Mouse (Mus musculus): ENCODE results near the gene Sfswap. TPM values are rescaled to one million over a fixed set of nuclear protein-coding genes. Genes with fewer than 3 reads are reported as not detected.
"Not testable (repeated sequence)": the region's sequence is repeated elsewhere in the genome, so short reads cannot be mapped to it uniquely, and the experiment has no call there.

The Sfswap gene
- total and polyA plus RNA-seq, 2 experiments from 2014 or later, result 52.1 to 88.2 TPM

DNA sequence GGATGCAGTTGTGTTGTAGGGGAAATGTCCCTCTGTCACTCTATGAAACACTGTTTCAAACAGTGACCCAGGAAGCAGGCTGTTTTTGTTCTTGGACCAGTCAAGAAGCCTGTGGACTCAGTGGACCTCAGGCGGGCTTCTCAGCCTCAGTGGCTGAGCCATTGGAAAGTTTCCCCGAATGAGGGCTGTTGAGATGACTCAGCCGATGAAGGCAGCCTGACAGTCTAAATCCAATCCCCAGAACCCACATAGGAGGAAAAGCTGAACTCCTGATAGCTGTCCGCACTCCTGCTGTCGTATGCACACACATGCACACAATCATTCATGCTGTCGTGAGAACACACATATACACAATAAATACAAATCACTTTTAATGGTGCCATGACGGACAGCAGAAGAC lies 42.9 kb upstream of the Sfswap start:
- Histone ChIP-seq H3K9me3 (ENCODE audit: low read length) (no peaks in the 10 kb centered on the region), H3K27me3 (ENCODE audit: insufficient read depth, low read length) (no peaks in the 10 kb centered on the region), H3K9ac (replicated peaks; ENCODE audit: low read length, poor library complexity, severe bottlenecking) (no peak overlapping the region), H3K36me3 (ENCODE audit: insufficient read depth, low read length) (no peaks in the 10 kb centered on the region), H3K27ac (ENCODE audit: low read depth, low read length) (no peak overlapping the region), H3K4me2 (ENCODE audit: low read depth, low read length, poor library complexity, severe bottlenecking) (no peak overlapping the region), H3K4me3 (ENCODE audit: low read depth, low read length) (no peak overlapping the region), H3K4me1 (ENCODE audit: insufficient read depth, low read length) (0 out of 2 replicates have a peak, but pooled peaks cover 4% of the 10 kb centered on the region)
- WGBS, result 56% methylated on average over 7 of the region's 7 CpGs
- no peak for DNase-seq (ENCODE audit: low spot score)
- no peak for TF ChIP-seq CTCF (IDR thresholded peaks at IDR 0.05)
- ATAC-seq (ENCODE audit: low FRiP score), result no peak

DNA sequence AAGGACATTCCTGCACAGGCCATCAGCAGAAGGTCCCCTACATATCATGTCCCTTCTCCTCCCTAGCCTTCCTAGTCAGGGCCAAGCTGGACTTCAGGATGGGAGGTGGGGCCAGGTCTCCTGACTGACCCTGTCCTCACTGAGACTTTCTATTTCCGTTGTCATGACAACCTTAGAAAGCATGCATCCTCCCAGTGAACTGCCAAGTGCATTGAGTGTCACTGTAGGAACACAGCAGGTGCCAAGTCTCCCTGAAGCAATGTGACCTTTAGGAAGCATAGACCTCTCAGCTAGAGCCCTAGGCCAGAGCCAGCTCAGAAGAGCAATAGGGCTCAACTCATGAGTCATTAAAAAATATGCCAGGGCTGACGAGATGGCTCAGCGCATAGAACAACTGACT lies 42.5 kb upstream of the Sfswap start:
- H3K9me3 ChIP-seq (ENCODE audit: low read length), result no peaks in the 10 kb centered on the region
- H3K36me3 ChIP-seq (ENCODE audit: insufficient read depth, low read length), result no peaks in the 10 kb centered on the region
- H3K4me2 ChIP-seq (ENCODE audit: low read depth, low read length, poor library complexity, severe bottlenecking), result no peak overlapping the region
- ATAC-seq (ENCODE audit: low FRiP score) (no peak), DNase-seq (ENCODE audit: low spot score) (no peak)
- H3K9ac ChIP-seq (replicated peaks; ENCODE audit: low read length, poor library complexity, severe bottlenecking), result no peak overlapping the region
- H3K4me1 ChIP-seq (ENCODE audit: insufficient read depth, low read length), result 0 out of 2 replicates have a peak, but pooled peaks cover 4% of the 10 kb centered on the region
- H3K4me3 ChIP-seq (ENCODE audit: low read depth, low read length), result no peak overlapping the region
- H3K27ac ChIP-seq (ENCODE audit: low read depth, low read length), result no peak overlapping the region
- TF ChIP-seq CTCF (IDR thresholded peaks at IDR 0.05), result no peak
- no peaks in the 10 kb centered on the region for H3K27me3 ChIP-seq (ENCODE audit: insufficient read depth, low read length)
- WGBS, result 45% methylated on average over 3 of the region's 3 CpGs

DNA sequence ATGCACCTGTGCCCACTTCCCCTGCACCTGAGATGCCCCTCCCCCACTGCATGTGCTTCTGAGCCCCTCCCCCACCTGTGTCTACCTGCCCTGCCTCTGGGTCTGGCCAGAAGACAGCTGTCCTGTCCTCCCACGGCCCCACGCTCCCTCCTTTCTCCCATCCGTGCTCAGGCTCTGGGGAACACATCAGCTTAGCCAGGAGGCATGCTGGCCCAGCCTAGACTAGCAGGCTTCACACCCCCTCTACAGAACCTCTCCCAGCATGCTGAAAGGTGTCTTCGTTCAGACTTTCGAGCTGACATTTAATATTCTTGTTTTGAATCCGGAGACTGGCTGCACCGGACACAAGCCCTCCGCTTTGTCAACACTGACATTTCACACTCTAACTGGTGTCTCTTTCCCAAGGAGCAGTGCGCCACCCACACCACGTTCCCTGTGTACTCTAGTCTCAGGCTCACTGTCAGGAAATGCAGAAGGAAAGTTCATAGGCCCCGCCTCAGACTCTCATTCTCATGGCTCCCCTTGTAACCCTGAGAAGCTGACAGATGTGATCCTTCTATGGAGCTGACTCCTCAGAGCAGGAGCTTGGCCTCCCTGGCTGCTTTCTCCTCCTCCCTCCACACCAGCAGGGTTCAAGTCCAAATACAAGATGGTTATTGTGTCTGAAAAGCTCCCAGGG lies 40.1 kb upstream of the Sfswap start:
- ATAC-seq (ENCODE audit: low FRiP score), result no peak
- TF ChIP-seq CTCF (IDR thresholded peaks at IDR 0.05), result no peak
- 75% methylated on average over 11 of the region's 11 CpGs for WGBS

DNA sequence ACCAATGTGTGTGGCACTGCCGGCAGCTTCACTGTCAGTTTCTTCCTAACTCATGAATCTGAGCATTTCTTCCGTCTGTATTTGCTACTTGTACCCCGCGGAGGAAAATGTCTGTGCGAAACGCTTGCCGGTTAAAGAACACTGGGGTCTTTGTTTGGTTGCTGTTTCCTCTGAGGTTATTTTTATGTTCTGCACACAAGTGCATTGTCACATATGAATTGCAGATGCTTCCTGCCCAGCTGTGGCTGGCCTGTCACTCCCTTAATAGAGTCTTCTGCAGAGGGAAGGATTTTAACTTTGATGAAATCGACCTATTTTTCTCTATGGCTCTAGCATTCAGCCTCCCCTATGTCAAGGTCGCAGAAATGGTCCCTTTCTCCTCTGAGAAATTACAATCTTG lies 37.4 kb upstream of the Sfswap start:
- not testable (repeated sequence) for H3K27me3 ChIP-seq (ENCODE audit: insufficient read depth, low read length); H3K4me1 ChIP-seq (ENCODE audit: insufficient read depth, low read length); H3K4me2 ChIP-seq (ENCODE audit: low read depth, low read length, poor library complexity, severe bottlenecking); H3K9me3 ChIP-seq (ENCODE audit: low read length); H3K36me3 ChIP-seq (ENCODE audit: insufficient read depth, low read length); H3K4me3 ChIP-seq (ENCODE audit: low read depth, low read length); DNase-seq (ENCODE audit: low spot score); ATAC-seq (ENCODE audit: low FRiP score); H3K27ac ChIP-seq (ENCODE audit: low read depth, low read length); H3K9ac ChIP-seq (replicated peaks; ENCODE audit: low read length, poor library complexity, severe bottlenecking)
- 43% methylated on average over 9 of the region's 9 CpGs for WGBS

More for the DNA sequence above, 40.1 kb upstream of the Sfswap start:
- no peak overlapping the region for H3K4me3 ChIP-seq (ENCODE audit: low read depth, low read length)
- H3K4me1 ChIP-seq (ENCODE audit: insufficient read depth, low read length), result 0 out of 2 replicates have a peak, but pooled peaks cover 4% of the 10 kb centered on the region
- no peak overlapping the region for H3K4me2 ChIP-seq (ENCODE audit: low read depth, low read length, poor library complexity, severe bottlenecking)
- no peaks in the 10 kb centered on the region for H3K36me3 ChIP-seq (ENCODE audit: insufficient read depth, low read length)
- no peak overlapping the region for H3K27ac ChIP-seq (ENCODE audit: low read depth, low read length)
- no peaks in the 10 kb centered on the region for H3K9me3 ChIP-seq (ENCODE audit: low read length)
- DNase-seq (ENCODE audit: low spot score), result no peak
- no peak overlapping the region for H3K9ac ChIP-seq (replicated peaks; ENCODE audit: low read length, poor library complexity, severe bottlenecking)
- no peaks in the 10 kb centered on the region for H3K27me3 ChIP-seq (ENCODE audit: insufficient read depth, low read length)

DNA sequence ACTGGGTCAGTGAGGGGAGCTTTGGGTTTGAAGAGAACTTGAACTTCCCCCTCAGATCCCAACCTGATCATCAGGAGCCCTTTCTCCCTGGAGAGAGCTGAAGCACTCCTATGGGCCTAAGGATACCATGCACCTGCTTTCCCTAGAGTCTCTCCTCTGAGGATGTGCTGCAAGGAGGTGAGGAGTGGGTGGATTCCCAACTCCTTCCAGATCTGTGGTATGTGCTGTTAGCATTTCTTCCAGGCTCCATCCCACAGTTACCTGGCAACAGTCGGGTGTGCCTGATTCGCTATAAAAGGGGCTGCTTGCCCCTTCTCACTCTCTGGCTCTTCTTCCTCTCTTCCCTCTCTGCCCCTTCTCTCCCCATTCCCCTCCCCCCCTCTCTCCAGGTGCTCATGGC lies 35.2 kb upstream of the Sfswap start:
- WGBS, result 65% methylated on average over 2 of the region's 2 CpGs
- Histone ChIP-seq H3K36me3 (ENCODE audit: insufficient read depth, low read length) (no peaks in the 10 kb centered on the region), H3K4me1 (ENCODE audit: insufficient read depth, low read length) (no peaks in the 10 kb centered on the region), H3K9me3 (ENCODE audit: low read length) (no peaks in the 10 kb centered on the region), H3K27me3 (ENCODE audit: insufficient read depth, low read length) (no peaks in the 10 kb centered on the region), H3K4me3 (ENCODE audit: low read depth, low read length) (no peak overlapping the region), H3K4me2 (ENCODE audit: low read depth, low read length, poor library complexity, severe bottlenecking) (no peak overlapping the region), H3K9ac (replicated peaks; ENCODE audit: low read length, poor library complexity, severe bottlenecking) (no peak overlapping the region), H3K27ac (ENCODE audit: low read depth, low read length) (no peak overlapping the region)
- ATAC-seq (ENCODE audit: low FRiP score), result no peak
- no peak for TF ChIP-seq CTCF (IDR thresholded peaks at IDR 0.05)
- no peak for DNase-seq (ENCODE audit: low spot score)

DNA sequence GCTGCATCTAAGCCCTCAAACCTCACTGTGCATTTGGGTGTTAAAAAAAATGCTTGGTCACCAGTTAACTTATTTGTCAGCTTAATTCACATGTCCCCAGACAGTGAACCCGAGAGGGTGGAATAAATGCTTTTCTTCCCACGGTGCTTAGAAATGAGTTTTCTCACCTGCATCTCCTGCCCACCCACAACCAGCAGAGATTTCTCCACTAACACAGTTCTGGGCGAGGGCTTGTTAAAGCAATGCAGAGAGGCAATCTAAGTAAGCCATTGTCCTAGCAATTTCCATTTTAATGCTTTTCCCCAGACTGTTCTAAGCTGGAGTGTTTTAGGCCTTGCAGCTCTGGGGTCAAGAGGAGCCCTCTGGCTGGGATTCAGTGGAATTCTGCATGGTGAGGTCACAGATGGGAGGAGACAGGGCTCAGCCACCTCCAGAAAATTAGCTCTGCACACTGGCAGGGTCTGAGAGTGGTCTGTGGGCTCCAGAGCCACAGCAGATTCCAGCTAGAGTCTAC lies 25.4 kb upstream of the Sfswap start:
- Histone ChIP-seq H3K4me2 (ENCODE audit: low read depth, low read length, poor library complexity, severe bottlenecking) (no peak overlapping the region), H3K9me3 (ENCODE audit: low read length) (no peaks in the 10 kb centered on the region), H3K27ac (ENCODE audit: low read depth, low read length) (no peak overlapping the region), H3K36me3 (ENCODE audit: insufficient read depth, low read length) (no peaks in the 10 kb centered on the region), H3K9ac (replicated peaks; ENCODE audit: low read length, poor library complexity, severe bottlenecking) (no peak overlapping the region), H3K4me1 (ENCODE audit: insufficient read depth, low read length) (no peaks in the 10 kb centered on the region), H3K4me3 (ENCODE audit: low read depth, low read length) (no peak overlapping the region), H3K27me3 (ENCODE audit: insufficient read depth, low read length) (no peaks in the 10 kb centered on the region)
- ATAC-seq (ENCODE audit: low FRiP score), result no peak
- TF ChIP-seq CTCF (IDR thresholded peaks at IDR 0.05), result no peak
- 47% methylated on average over 3 of the region's 3 CpGs for WGBS
- DNase-seq (ENCODE audit: low spot score), result no peak
